Mouse (Mus musculus) heart, postnatal 10 days (tissue): ENCODE measurements around the gene Olfr429. TPM values are rescaled to one million over a fixed set of nuclear protein-coding genes. Genes with fewer than 3 reads are reported as not detected.

ENCODE experiments used
- total RNA-seq, 2 experiments: library from RNA; stranded (reverse); gene quantifications; 2 replicates each; pipeline ENCODE4 v1.2.3; 2021

Olfr429 gene
- total RNA-seq, 2 experiments from 2014 or later: not detected

Other genes starting within 250 kb of the Olfr429 start
- 1 to 10 TPM in 1 of 2 experiments, under 1 TPM in 1; 0.47 to 1.0 TPM for gene Ifi211, start 171.3 kb upstream of the Olfr429 start, total RNA-seq
- gene Mndal, start 141.8 kb upstream of the Olfr429 start, total RNA-seq: 10 to 100 TPM; 12.0 to 14.8 TPM
- 10 to 100 TPM; 10.7 to 12.3 TPM for gene Ifi203, start 141.7 kb upstream of the Olfr429 start, total RNA-seq
- not detected for gene Ifi202b, start 101.6 kb upstream of the Olfr429 start, total RNA-seq
- under 1 TPM; 0.45 to 0.69 TPM for gene Ifi205, start 52.5 kb upstream of the Olfr429 start, total RNA-seq
- gene Olfr433, start 43.6 kb upstream of the Olfr429 start, total RNA-seq: not detected
- gene Olfr432, start 35.1 kb upstream of the Olfr429 start, total RNA-seq: not detected
- not detected for gene Olfr430, start 17.7 kb upstream of the Olfr429 start, total RNA-seq
- gene Olfr427, start 12.6 kb downstream of the Olfr429 start, total RNA-seq: not detected
- gene Olfr231, start 36.8 kb downstream of the Olfr429 start, total RNA-seq: not detected
- gene Olfr424, start 47.2 kb downstream of the Olfr429 start, total RNA-seq: not detected
- not detected for gene Olfr420, start 71.3 kb downstream of the Olfr429 start, total RNA-seq
- 10 to 100 TPM in 1 of 2 experiments, 1 to 10 TPM in 1; 9.6 to 10.3 TPM for gene Spta1, start 88.4 kb downstream of the Olfr429 start, total RNA-seq
- gene Olfr419, start 167.7 kb downstream of the Olfr429 start, total RNA-seq: not detected
- not detected for gene Mptx1, start 246.2 kb downstream of the Olfr429 start, total RNA-seq